Mouse (Mus musculus): Measurements from ENCODE around the gene Adk. TPM values are rescaled to one million over a fixed set of nuclear protein-coding genes. Genes with fewer than 3 reads are reported as not detected.

Gene Adk
- total RNA-seq, 1 experiment from 2014 or later = 7.4 TPM

GRCm38 (mm10) chr14:21058972-21059371 is 6.6 kb downstream of the Adk start:
- ATAC-seq (ENCODE audit: extremely low read depth, insufficient number of reproducible peaks, low FRiP score, poor library complexity, severe bottlenecking) = no peak

DNA sequence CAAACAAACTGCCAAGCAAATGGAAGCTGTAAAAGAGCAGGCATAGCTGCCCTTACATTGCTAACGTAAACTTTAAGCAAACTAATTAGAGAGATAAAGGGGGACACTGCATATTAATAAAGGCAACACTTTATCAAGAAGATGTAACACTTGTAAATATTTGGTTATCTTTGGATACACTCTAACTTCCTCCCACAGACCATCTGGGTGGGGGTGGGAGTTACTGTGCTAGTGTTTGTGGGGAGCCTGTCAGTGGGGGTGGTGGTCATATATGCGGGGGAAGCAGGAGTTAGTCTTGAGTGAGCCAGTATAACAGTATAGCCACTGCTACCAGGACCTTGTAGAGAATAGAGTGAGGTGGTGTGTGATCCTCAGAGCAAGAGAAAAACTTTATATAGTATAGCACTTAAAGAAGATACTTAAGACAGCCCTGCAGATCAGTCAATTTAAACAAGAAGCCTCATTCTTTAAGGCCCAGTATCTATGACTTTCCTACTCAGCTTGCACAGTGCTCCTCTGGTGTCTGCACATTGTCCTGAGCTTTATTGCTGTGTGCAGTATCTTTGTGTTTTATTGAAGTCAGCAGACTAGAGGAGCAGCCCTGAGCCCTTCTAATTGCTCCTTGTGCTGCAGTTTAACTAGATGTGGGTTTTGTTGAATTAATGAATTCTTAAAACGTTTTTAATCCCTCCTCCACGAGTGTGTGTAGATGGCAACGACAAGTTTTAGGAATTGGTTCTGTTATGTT is 10.6 kb downstream of the Adk start:
- ATAC-seq (ENCODE audit: extremely low read depth, insufficient number of reproducible peaks, low FRiP score, poor library complexity, severe bottlenecking) = no peak

DNA sequence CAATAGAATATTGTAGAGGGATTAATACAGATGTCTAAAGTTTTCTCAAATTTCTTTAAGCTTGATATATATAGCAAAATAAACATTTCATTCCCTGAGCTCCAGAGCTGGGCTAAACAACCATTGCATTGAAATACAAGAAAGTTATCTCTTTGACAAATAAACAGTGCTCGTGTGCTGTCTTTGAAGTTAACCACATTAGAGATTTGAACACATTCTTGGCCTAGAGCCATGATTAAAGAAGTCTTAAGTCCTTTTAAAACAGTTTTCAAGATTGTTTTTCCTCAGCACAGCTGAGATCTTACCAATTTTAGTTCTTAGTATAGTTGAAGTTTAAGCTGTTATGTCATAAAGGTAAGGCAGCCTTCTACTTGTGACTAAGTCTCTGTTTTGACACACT is 11.9 kb downstream of the Adk start:
- ATAC-seq (ENCODE audit: extremely low read depth, insufficient number of reproducible peaks, low FRiP score, poor library complexity, severe bottlenecking) = no peak

DNA sequence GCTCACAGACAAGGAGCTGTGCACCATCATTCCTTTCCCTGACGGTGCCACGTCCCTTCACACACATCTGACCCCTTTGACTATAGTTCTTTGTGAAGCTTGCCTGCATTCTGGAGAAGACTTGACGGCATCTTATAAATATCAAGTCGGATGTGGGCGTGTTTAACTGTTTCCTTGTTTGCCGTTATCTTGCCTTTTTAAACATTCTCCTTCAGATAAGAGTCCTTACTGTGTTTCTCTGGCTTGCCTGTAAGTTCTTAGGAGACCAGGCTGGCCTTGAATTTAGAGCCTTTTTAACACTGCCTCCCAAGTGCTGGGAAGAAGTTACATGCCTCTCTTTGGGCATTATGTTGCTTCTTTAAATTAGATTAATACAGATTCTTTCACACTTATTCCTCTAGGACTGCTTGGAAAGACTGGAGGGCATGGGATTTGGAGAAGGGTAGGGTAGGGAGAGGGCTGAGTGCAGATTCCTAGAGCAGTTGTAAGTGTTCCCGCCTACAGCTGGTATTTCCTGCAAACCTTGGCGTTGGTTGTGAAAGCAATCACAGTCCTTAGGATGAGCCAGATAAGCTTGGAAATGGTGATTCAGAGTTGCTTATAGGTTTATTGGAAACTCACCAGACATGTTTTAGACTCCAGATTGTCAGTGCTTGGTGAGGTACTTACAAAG is 13.3 kb downstream of the Adk start:
- ATAC-seq (ENCODE audit: extremely low read depth, insufficient number of reproducible peaks, low FRiP score, poor library complexity, severe bottlenecking) = no peak

- ATAC-seq (ENCODE audit: extremely low read depth, insufficient number of reproducible peaks, low FRiP score, poor library complexity, severe bottlenecking) = 0 out of 2 replicates have a peak, but pooled peaks have one; percentile 30
Measured at GRCm38 (mm10) chr14:21069594-21069993, 17.2 kb downstream of the Adk start.

GRCm38 (mm10) chr14:21073981-21074380 is 21.6 kb downstream of the Adk start:
- ATAC-seq (ENCODE audit: extremely low read depth, insufficient number of reproducible peaks, low FRiP score, poor library complexity, severe bottlenecking) = no peak

DNA sequence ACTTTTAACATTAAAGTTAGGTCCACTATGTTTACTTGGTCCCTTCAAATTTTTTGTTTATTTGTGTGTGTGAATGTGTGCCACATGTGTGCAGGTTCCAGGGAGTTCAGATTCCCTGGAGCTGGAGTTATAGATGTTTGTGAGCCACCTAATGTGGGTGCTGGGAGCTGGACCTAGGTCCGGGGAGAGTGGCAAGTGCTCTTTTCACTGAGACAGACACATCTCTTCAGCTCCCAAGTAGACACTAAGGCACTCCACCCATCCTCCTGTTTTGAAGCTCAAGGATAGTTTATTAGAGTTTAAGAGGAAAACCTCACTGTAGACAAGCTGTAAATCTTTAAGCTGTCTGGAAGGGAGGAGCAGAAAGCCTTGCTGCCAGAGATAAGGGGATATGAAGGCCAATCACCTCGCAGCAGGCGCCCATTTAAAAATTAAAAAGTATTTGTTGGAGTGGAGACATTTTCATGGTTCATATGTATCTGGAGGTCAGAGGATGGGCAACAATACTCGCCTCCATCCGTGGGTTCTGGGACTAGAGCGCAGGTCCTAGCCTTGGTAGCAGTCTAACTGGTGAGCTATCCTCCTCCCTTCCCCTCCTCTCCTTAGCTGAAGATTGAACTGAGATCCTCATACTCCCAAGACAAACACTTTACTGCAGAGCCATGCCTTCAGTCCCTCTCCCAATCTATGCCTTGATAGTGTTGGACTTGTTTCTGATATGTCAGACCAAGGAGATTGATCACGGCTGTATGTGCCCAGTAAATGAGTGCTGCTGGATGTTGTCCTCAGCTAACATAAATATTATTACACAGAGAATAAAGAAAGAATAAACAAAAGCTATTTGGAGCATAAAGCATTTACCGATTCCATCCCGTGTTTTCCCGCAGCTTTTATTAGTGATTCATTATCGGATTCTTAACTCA is 22.3 kb downstream of the Adk start:
- no peak for ATAC-seq (ENCODE audit: extremely low read depth, insufficient number of reproducible peaks, low FRiP score, poor library complexity, severe bottlenecking)

DNA sequence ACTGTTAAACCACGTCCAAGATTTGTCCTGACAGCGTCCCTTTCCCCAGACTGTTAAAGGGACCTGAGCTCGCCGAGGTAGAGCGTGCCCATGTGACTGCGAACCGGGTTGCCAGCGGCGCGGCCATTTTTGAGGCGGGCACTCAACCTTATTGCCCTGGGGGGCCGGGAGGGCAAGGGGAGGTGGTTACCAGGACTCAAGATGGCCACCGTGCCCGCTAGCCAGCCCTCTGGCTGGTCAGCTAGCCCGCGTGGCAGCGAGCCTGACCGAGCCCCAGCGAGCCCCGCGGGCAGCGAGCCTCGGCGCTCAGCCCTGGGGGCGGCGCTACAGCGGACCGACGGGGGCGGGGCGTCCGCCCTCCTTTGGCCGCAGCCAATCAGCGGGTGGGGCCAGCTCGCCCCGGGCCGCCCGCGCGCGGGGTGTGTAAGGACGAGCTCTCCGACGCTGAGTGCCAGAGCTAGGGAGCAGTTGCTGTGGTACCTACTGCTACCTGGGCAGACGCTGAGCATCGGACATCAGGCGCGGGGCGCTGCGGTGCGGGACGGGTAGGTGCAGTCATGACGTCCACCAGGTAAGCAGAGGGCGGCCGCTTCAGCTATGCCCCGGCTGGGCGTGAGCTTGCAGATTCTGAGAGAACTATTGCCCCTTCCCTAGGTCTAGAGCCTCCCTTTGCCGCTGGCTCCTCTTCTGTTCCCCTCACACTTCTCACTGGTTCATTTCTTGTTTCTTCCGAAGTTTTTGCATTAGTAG is 23.6 kb downstream of the Adk start:
- peak; percentile 90 for ATAC-seq (ENCODE audit: extremely low read depth, insufficient number of reproducible peaks, low FRiP score, poor library complexity, severe bottlenecking)

- ATAC-seq (ENCODE audit: extremely low read depth, insufficient number of reproducible peaks, low FRiP score, poor library complexity, severe bottlenecking) = no peak
Measured at GRCm38 (mm10) chr14:21076501-21077194, 24.3 kb downstream of the Adk start.

DNA sequence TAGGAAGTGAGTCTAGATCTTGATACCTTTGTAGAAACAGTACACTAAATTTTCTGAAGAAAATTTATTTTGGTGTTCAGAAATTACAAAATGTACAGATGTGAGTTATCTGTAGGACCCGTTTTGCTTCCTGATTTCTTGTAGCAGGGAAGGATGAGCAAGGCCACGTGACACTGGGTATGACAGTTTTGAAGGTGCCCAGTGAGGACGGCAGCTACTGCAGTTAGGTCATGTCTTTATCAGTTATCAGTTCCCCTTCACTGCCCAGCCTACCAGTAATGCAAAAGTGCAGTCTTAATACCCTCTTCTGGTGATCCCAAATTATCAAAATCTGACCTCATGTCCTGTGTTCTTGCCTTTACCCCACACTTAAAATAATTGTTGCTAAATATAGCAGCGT is 25.6 kb downstream of the Adk start:
- ATAC-seq (ENCODE audit: extremely low read depth, insufficient number of reproducible peaks, low FRiP score, poor library complexity, severe bottlenecking) = no peak

GRCm38 (mm10) chr14:21078511-21078910 is 26.1 kb downstream of the Adk start:
- no peak for ATAC-seq (ENCODE audit: extremely low read depth, insufficient number of reproducible peaks, low FRiP score, poor library complexity, severe bottlenecking)

- no peak for ATAC-seq (ENCODE audit: extremely low read depth, insufficient number of reproducible peaks, low FRiP score, poor library complexity, severe bottlenecking)
Measured at GRCm38 (mm10) chr14:21082823-21083222, 30.4 kb downstream of the Adk start.

- no peak for ATAC-seq (ENCODE audit: extremely low read depth, insufficient number of reproducible peaks, low FRiP score, poor library complexity, severe bottlenecking)
Measured at GRCm38 (mm10) chr14:21085666-21086065, 33.3 kb downstream of the Adk start.

DNA sequence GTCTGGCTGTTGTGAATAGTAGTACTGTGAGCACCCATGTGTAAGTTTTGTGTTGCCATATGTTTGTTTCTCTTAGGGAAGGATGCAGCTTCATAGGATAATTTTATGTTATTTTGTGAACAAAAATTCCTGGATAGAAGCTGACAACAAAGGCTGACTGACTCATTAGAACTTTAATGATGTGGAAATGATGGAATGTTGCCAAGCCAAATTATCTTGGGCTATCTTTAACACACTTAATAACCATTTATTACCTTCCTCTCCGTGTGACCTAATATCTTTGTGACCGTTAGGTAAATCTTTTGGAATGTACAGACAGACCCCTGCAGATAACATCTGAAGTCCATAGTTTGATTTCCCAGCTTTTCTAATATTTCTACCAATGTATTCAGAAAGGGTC is 33.7 kb downstream of the Adk start:
- ATAC-seq (ENCODE audit: extremely low read depth, insufficient number of reproducible peaks, low FRiP score, poor library complexity, severe bottlenecking) = no peak

- ATAC-seq (ENCODE audit: extremely low read depth, insufficient number of reproducible peaks, low FRiP score, poor library complexity, severe bottlenecking) = no peak
Measured at GRCm38 (mm10) chr14:21086827-21087351, 34.5 kb downstream of the Adk start.

GRCm38 (mm10) chr14:21087390-21088060 is 35.2 kb downstream of the Adk start:
- ATAC-seq (ENCODE audit: extremely low read depth, insufficient number of reproducible peaks, low FRiP score, poor library complexity, severe bottlenecking) = no peak

DNA sequence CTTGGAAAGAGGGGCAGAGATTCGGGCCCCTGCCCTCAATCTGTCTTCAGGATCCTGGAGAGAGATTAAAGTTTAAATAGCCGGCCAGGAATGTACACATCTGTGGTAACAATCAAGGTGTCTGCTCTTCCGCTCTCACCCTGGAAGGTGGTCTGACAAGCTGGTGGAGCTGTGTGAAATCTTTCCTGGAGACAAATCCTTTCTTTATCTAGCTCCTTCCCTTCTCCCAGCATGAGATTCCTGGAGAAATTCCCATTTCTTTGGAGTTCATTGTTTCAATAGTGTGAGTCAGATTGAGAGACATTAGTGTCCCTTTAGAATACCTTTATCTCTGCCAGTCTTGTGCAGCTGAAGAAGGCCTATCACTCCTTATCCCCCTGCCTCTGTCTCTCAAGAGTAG is 36.4 kb downstream of the Adk start:
- no peak for ATAC-seq (ENCODE audit: extremely low read depth, insufficient number of reproducible peaks, low FRiP score, poor library complexity, severe bottlenecking)

DNA sequence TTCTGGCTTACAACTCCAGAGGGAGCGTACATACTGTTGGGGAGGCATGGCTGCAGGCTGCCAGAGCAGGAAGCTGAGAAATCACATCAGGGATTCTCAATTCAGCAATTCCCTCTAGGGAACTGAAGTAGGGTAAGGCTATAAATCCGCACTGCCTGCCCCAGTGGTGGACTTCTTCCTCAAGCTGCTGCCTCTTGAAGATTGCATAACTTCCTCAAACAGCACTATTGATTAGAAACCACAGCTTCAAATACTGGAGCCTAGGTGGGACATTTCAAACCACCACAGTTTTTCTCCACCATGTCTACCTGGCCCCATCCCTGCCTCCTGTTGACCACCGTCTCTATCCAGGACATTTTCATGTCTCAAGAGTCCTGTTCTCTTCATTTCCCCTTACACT is 38.0 kb downstream of the Adk start:
- ATAC-seq (ENCODE audit: extremely low read depth, insufficient number of reproducible peaks, low FRiP score, poor library complexity, severe bottlenecking) = 0 out of 2 replicates have a peak, but pooled peaks have one; percentile 58

Measured in neutrophil, adult 5-6 weeks (primary cell).